Mouse (Mus musculus): ENCODE results near the gene Kcnc3. TPM values are rescaled to one million over a fixed set of nuclear protein-coding genes. Genes with fewer than 3 reads are reported as not detected.
A peak's percentile ranks its signal among the peaks of the same experiment; 100 is the strongest.

The Kcnc3 gene
- total RNA-seq, 2 experiments from 2014 or later: 4.7 to 4.8 TPM

GRCm38 (mm10) chr7:44626966-44627365 is 36.5 kb downstream of the Kcnc3 start:
- DNase-seq: no peak

DNA sequence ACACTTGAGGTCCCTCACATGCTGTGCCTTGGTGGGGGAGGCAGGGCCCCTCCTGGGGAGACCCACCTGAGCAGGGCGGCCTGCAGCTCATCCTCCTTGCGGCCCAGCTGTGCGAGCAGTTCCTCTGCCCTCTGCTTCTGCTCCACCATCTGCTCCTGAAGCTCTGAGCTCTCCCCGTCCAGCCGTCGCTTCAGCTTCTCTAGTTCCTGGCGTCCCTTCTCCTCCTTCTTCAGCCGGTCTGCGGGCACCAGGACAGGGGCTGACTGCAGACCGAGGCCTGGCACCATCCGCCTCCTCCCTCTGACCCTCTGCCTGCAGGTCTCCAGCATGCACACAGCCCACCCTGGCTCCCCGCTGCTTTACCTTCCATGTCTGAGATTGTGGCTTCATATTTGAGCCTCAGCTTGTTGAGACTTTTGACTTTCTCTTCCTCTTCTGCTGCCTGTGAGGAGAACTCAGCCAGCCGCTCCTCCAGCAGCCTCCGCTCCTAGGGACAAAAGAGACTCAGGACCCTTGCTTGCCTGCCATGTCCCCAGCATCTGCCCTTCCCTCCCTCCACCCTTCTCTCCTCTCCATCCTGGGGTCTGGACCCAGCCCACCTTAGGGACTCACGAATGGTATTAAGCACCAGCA is 38.1 kb downstream of the Kcnc3 start:
- no peak for DNase-seq

DNA sequence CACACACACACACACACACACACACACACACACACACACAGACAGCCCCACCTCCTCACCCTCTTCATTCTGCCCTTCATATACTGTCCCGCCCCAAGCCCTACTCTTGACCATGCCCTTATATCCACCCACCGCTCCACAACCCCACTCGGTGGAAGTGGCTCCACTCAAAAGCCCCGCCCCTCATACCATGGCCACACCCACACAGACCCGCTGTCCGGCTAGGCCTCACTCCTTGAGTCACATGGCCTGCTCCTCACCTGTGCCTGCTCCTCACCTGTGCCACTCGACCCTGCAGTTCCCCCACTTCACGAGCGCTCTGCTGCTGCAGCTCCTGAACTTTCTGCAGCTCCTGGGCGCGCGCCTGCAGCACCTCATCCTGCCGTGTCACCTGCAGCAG is 40.0 kb downstream of the Kcnc3 start:
- DNase-seq: no peak

DNA sequence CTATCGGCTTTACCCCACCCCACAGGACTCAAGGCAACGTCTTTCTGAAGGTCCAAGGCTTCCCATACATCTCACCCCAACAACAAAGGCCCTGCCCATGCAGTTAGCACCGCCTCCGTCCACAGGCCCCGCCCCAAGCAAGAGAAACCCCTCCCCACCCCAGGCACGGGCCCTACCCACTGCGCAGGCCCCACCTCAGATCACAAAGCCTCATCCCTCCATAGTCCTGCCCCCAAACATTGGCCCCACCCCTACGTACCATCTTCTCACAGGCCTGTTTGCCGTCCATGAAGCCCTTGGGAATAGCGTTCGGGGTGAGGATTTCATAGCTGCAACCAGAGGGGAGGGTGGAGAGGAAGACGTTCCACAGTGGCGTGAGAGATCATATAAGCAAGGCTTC is 42.2 kb downstream of the Kcnc3 start:
- no peak for DNase-seq

DNA sequence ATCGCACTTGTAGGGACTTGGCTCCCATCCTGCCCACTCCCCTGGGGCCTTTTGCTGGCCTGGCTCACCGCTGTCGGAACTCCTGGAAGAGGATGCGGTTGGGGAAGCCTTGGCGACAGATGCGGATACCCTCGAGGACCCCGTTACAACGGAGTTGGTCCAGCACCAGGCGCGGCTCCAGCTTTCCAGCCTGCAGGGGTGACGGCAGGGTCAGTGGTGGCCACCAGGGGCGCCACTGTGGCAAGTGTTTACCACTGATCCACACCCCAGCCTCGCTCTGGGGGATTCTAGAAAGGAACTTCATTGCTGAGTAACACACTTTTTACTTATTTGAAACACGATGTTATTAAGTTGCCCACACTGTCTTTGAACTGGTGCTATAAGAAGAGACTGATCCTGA is 42.9 kb downstream of the Kcnc3 start:
- DNase-seq: peak; percentile 60

DNA sequence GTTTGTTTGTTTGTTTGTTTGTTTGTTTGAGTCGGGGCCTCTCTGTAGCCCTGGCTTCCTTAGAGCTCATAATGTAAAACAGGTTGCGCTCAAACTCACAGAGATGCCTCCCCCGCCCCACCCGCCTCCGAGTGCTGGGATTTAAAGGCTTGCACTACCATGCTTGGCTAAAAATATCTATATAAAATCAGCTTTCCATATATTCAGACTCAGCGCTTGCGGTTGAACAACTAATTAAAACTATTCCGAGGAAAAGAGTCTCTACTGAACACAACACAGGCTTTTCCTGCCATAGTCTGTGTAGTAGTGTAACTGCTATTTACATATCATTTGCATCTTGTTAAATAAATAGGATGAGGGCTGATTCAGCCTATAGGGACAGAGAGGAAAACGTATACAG is 46.2 kb downstream of the Kcnc3 start:
- no peak for DNase-seq

- DNase-seq: no peak
Observed at GRCm38 (mm10) chr7:44638663-44639062, 48.2 kb downstream of the Kcnc3 start.

GRCm38 (mm10) chr7:44640843-44641605 is 50.6 kb downstream of the Kcnc3 start:
- peak; percentile 19 for DNase-seq

- peak; percentile 65 for DNase-seq
Observed at GRCm38 (mm10) chr7:44641887-44642286, 51.4 kb downstream of the Kcnc3 start.

- no peak for DNase-seq
Observed at GRCm38 (mm10) chr7:44645256-44645655, 54.8 kb downstream of the Kcnc3 start.

GRCm38 (mm10) chr7:44645951-44646350 is 55.5 kb downstream of the Kcnc3 start:
- peak; percentile 49 for DNase-seq

GRCm38 (mm10) chr7:44647042-44647724 is 56.7 kb downstream of the Kcnc3 start:
- DNase-seq: peak; percentile 81

DNA sequence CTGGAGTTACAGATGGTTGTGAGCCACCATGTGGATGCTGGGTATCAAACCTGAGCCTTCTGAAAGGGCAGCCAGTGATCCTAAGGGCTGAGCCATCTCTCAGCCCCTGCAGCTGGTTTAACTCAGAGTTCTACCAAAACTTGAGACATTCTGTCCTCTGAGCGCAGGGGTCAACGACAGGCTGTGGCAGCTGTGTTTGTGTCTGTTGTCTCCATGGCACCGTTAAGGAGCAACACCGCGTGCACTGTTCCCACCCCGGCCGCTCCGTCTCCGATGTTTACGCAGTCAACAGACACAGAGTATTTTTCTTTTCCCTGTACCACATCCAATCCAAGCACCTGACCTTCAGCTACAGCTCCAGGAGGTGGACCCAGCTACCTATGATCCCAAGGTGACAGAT is 57.3 kb downstream of the Kcnc3 start:
- no peak for DNase-seq

GRCm38 (mm10) chr7:44649094-44649610 is 58.7 kb downstream of the Kcnc3 start:
- DNase-seq: no peak

- DNase-seq: peak; percentile 71
Observed at GRCm38 (mm10) chr7:44649990-44650389, 59.5 kb downstream of the Kcnc3 start.

DNA sequence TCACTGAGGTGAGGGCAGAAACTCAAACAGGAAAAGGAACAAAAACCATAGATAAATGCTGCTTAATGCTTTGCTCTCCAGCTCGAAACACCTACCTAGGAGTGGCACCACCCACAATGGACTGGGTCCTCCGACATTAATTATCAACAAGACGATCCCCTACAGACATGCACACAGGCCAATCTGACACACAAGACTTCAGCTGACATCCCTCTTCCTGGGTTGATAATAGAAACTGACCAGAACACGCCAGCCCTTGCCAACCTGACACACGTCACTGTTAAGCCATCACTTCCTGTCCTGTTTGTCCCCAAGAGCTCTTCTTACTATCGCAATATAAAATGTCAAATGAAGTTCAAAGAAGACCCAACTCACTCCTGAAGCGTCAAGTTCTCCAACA is 61.0 kb downstream of the Kcnc3 start:
- DNase-seq: no peak

GRCm38 (mm10) chr7:44653773-44654172 is 63.3 kb downstream of the Kcnc3 start:
- DNase-seq: peak; percentile 25

Other genes with a start within 250 kb of the Kcnc3 start
- gene Syt3, start 206.6 kb upstream of the Kcnc3 start, total RNA-seq (2021): 1 to 10 TPM; 2.5 to 4.2 TPM
- gene 1700008O03Rik, start 204.8 kb upstream of the Kcnc3 start, total RNA-seq (2021): 1 to 10 TPM in 1 of 2 experiments, under 1 TPM in 1; 0.57 to 1.4 TPM
- 10 to 100 TPM in 1 of 2 experiments, 1 to 10 TPM in 1; 5.5 to 10.0 TPM for gene Lrrc4b, start 161.6 kb upstream of the Kcnc3 start, total RNA-seq (2021)
- 10 to 100 TPM in 1 of 2 experiments, 1 to 10 TPM in 1; 8.4 to 14.5 TPM for gene Aspdh, start 125.3 kb upstream of the Kcnc3 start, total RNA-seq (2021)
- gene Josd2, start 122.7 kb upstream of the Kcnc3 start, total RNA-seq (2021): 10 to 100 TPM; 42.2 to 52.0 TPM
- 10 to 100 TPM; 88.8 to 91.1 TPM for gene Emc10, start 94.1 kb upstream of the Kcnc3 start, total RNA-seq (2021)
- gene Fam71e1, start 94.1 kb upstream of the Kcnc3 start, total RNA-seq (2021): 10 to 100 TPM; 12.4 to 16.0 TPM
- gene Mybpc2, start 66.0 kb upstream of the Kcnc3 start, total RNA-seq (2021): 10 to 100 TPM; 31.9 to 40.8 TPM
- gene Spib, start 58.6 kb upstream of the Kcnc3 start, total RNA-seq (2021): 1 to 10 TPM; 6.5 to 7.3 TPM
- gene Pold1, start 41.8 kb upstream of the Kcnc3 start, total RNA-seq (2021): 10 to 100 TPM; 20.6 to 30.7 TPM
- 10 to 100 TPM; 90.7 to 91.0 TPM for gene Nr1h2, start 36.7 kb upstream of the Kcnc3 start, total RNA-seq (2021)
- gene Napsa, start 18.3 kb upstream of the Kcnc3 start, total RNA-seq (2021): 1 to 10 TPM; 3.2 to 3.9 TPM
- gene Myh14, start 80.2 kb downstream of the Kcnc3 start, total RNA-seq (2021): 1 to 10 TPM; 5.5 to 9.8 TPM
- gene Izumo2, start 118.1 kb downstream of the Kcnc3 start, total RNA-seq (2021): not detected
- gene Vrk3, start 157.7 kb downstream of the Kcnc3 start, total RNA-seq (2021): 10 to 100 TPM; 34.3 to 40.2 TPM
- under 1 TPM; 0.33 to 0.45 TPM for gene Zfp473, start 160.4 kb downstream of the Kcnc3 start, total RNA-seq (2021)
- gene Nup62, start 225.4 kb downstream of the Kcnc3 start, total RNA-seq (2021): 10 to 100 TPM; 44.3 to 47.1 TPM
- gene Il4i1, start 225.7 kb downstream of the Kcnc3 start, total RNA-seq (2021): 1 to 10 TPM; 5.2 TPM
- 100 to 1,000 TPM; 144 to 202 TPM for gene Atf5, start 226.0 kb downstream of the Kcnc3 start, total RNA-seq (2021)